Mouse (Mus musculus) bone marrow, adult 2 months (tissue): ENCODE data around the gene Pacrg.

Experiments used
- CTCF ChIP-seq: fragments of 200-500 bp; IDR thresholded peaks from 2 replicates; pipeline ENCODE4 v1.5.1; 2011; ENCODE audit warnings: low read length, control low read depth; ENCODE audit not compliant: control insufficient read depth, insufficient read depth
- POLR2A ChIP-seq: fragments of 200-500 bp; IDR thresholded peaks from 2 replicates; pipeline ENCODE4 v1.6.1; 2011; ENCODE audit warnings: low read depth, mild to moderate bottlenecking, control low read depth, low read length, borderline replicate concordance; ENCODE audit not compliant: control insufficient read depth

- TF ChIP-seq POLR2A (no peak), CTCF (no peak)
Measured at GRCm38 (mm10) chr17:10410597-10411476, 429.3 kb downstream of the Pacrg start.
